In genomic region chr4:45279981-45280548, GRCm38 (mm10) we compare ENCODE assay signal across 8 mouse cellular contexts. TPM values are rescaled to one million over a fixed set of nuclear protein-coding genes. Genes with fewer than 3 reads are reported as not detected.
A peak's percentile ranks its signal among the peaks of the same experiment; 100 is the strongest.
DNase-seq lines count a peak whose midpoint lies in the region; ATAC-seq and TF ChIP-seq lines count a peak whose summit lies in the region.

No protein-coding gene starts in this region.

- no peak overlapping the region for H3K4me3 ChIP-seq in G1E (ENCODE audit: low read depth, low read length)
- no peak overlapping the region for H3K4me3 ChIP-seq in hindbrain, embryonic 11.5 days (ENCODE audit: low read depth, low read length)
- H3K4me3 ChIP-seq in lung, postnatal 0 days (ENCODE audit: low read depth, low read length): no peak overlapping the region

- no peak overlapping the region for H3K27ac ChIP-seq in hindbrain, embryonic 11.5 days (ENCODE audit: low read depth, low read length)
- H3K27ac ChIP-seq in lung, postnatal 0 days (ENCODE audit: low read length): no peak overlapping the region

- no peak for TF ChIP-seq POLR2A in brain, embryonic 14.5 days (IDR thresholded peaks at IDR 0.05; ENCODE audit: borderline replicate concordance, extremely low read depth, insufficient read depth, insufficient read length, poor library complexity, severe bottlenecking)

- H3K4me1 ChIP-seq in G1E (ENCODE audit: insufficient read depth, low read depth, low read length): peaks cover 29% of the 10 kb centered on the region
- H3K4me1 ChIP-seq in hindbrain, embryonic 11.5 days (replicated peaks; ENCODE audit: control insufficient read depth, insufficient read depth, low read length): no peaks in the 10 kb centered on the region
- H3K4me1 ChIP-seq in lung, postnatal 0 days (ENCODE audit: insufficient read depth, low read depth, low read length): no peaks in the 10 kb centered on the region

- no peaks in the 10 kb centered on the region for H3K9me3 ChIP-seq in G1E (replicated peaks)
- no peaks in the 10 kb centered on the region for H3K9me3 ChIP-seq in hindbrain, embryonic 11.5 days (ENCODE audit: control insufficient read depth, low read length)
- H3K9me3 ChIP-seq in lung, postnatal 0 days (ENCODE audit: low read length): no peaks in the 10 kb centered on the region

- no peak overlapping the region for H3K4me2 ChIP-seq in hindbrain, embryonic 11.5 days (replicated peaks; ENCODE audit: low read depth, low read length)
- no peak overlapping the region for H3K4me2 ChIP-seq in lung, postnatal 0 days (replicated peaks; ENCODE audit: low read depth, low read length)

- peak; percentile 70 for DNase-seq in G1E (ENCODE audit: low spot score)
- peak; percentile 83 for DNase-seq in brain, embryonic 14.5 days (ENCODE audit: low read depth)
- DNase-seq in fibroblast of lung, adult 2 months (ENCODE audit: low read depth): peak; percentile 47
- peak; percentile 75 for DNase-seq in hindbrain, embryonic 11.5 days (ENCODE audit: low spot score)
- DNase-seq in layer of hippocampus, adult 18-20 months (ENCODE audit: low spot score in 2 of 2): peak; percentile 13 to 75
- DNase-seq in lung, postnatal 0 days (ENCODE audit: low spot score): peak; percentile 84
- DNase-seq in ovary, postnatal 14 days (ENCODE audit: low spot score): peak; percentile 61
- DNase-seq in thymus, postnatal 25 days: peak; percentile 56

- H3K36me3 ChIP-seq in G1E (replicated peaks): peaks cover 83% of the 10 kb centered on the region
- H3K36me3 ChIP-seq in hindbrain, embryonic 11.5 days (ENCODE audit: control insufficient read depth, insufficient read depth, low read length): no peaks in the 10 kb centered on the region
- no peaks in the 10 kb centered on the region for H3K36me3 ChIP-seq in lung, postnatal 0 days (ENCODE audit: insufficient read depth, low read length)

- H3K9ac ChIP-seq in hindbrain, embryonic 11.5 days (ENCODE audit: low read depth, low read length): no peak overlapping the region
- no peak overlapping the region for H3K9ac ChIP-seq in lung, postnatal 0 days (replicated peaks; ENCODE audit: low read depth)

- H3K27me3 ChIP-seq in G1E (ENCODE audit: insufficient read depth, low read length): no peaks in the 10 kb centered on the region
- H3K27me3 ChIP-seq in hindbrain, embryonic 11.5 days (ENCODE audit: control insufficient read depth, insufficient read depth, low read length): no peaks in the 10 kb centered on the region
- H3K27me3 ChIP-seq in lung, postnatal 0 days (replicated peaks; ENCODE audit: insufficient read depth, low read length): no peaks in the 10 kb centered on the region

- TF ChIP-seq EP300 in lung, postnatal 0 days (IDR thresholded peaks at IDR 0.05): no peak

- 21% methylated on average over 4 of the region's 4 CpGs for WGBS in hindbrain, embryonic 11.5 days
- 20% methylated on average over 4 of the region's 4 CpGs for WGBS in lung, postnatal 0 days

- TF ChIP-seq CTCF in G1E (IDR thresholded peaks at IDR 0.05; ENCODE audit: low read depth, low read length): peak; percentile 84
- TF ChIP-seq CTCF in brain, embryonic 14.5 days (IDR thresholded peaks at IDR 0.05; ENCODE audit: borderline replicate concordance, extremely low read depth, insufficient read depth, insufficient read length): peak; percentile 97
- peak; percentile 97 for TF ChIP-seq CTCF in lung, postnatal 0 days (IDR thresholded peaks at IDR 0.05)

- ATAC-seq in G1E (ENCODE audit: extremely low read depth, insufficient number of reproducible peaks, low FRiP score, poor library complexity, severe bottlenecking): peak; percentile 59; the same call in 1 of the 2 replicates
- 0 out of 2 replicates have a peak, but pooled peaks have one; percentile 43 for ATAC-seq in hindbrain, embryonic 11.5 days (ENCODE audit: low FRiP score)
- peak; percentile 68 for ATAC-seq in lung, postnatal 0 days

RNA-seq across cellular contexts. Expression of gene Trmt10b, which starts 16.9 kb away (rescaled TPM):
- total RNA-seq in G1E (2014; fragmentation: Nextera tagmentation): 29.0 and 31.0 TPM in 2 replicates
- total RNA-seq in G1E (2017): 22.8 and 23.4 TPM in 2 replicates
- 1.7 and 2.0 TPM in 2 replicates for polyA plus RNA-seq in G1E (2012)
- polyA plus RNA-seq in brain, embryonic 14.5 days (2012; rRNA removed): 11.8 and 13.6 TPM in 2 replicates
- polyA plus RNA-seq in hindbrain, embryonic 11.5 days (2014; fragmentation: Nextera tagmentation; extraction: Ambion mirVana): 20.9 and 24.5 TPM in 2 replicates
- 10 to 100 TPM; 15.6 to 15.9 TPM for total RNA-seq in layer of hippocampus, adult 18-20 months (2021)
- 12.0 and 14.8 TPM in 2 replicates for polyA plus RNA-seq in lung, postnatal 0 days (2015; fragmentation: Nextera tagmentation; extraction: Ambion mirVana)
